Mouse (Mus musculus): ENCODE data around the gene Wdr72. TPM values are rescaled to one million over a fixed set of nuclear protein-coding genes. Genes with fewer than 3 reads are reported as not detected.
A peak's percentile ranks its signal among the peaks of the same experiment; 100 is the strongest.

Gene Wdr72
- polyA plus RNA-seq, 1 experiment from 2014 or later: 0.45 TPM

GRCm38 (mm10) chr9:74318771-74319170 is 208.6 kb downstream of the Wdr72 start:
- DNase-seq (ENCODE audit: low spot score): no peak
- Histone ChIP-seq H3K4me1 (ENCODE audit: insufficient read depth, low read depth, low read length) (no peaks in the 10 kb centered on the region), H3K4me3 (ENCODE audit: low read depth, low read length) (no peak overlapping the region), H3K9ac (replicated peaks; ENCODE audit: low read depth) (no peak overlapping the region), H3K36me3 (ENCODE audit: insufficient read depth, low read length) (no peaks in the 10 kb centered on the region), H3K27ac (ENCODE audit: low read length) (no peak overlapping the region), H3K4me2 (replicated peaks; ENCODE audit: low read depth, low read length) (no peak overlapping the region), H3K9me3 (ENCODE audit: low read length) (no peaks in the 10 kb centered on the region), H3K27me3 (replicated peaks; ENCODE audit: insufficient read depth, low read length) (no peaks in the 10 kb centered on the region)
- ATAC-seq: no peak
- TF ChIP-seq EP300 (IDR thresholded peaks at IDR 0.05): no peak
- no peak for TF ChIP-seq CTCF (IDR thresholded peaks at IDR 0.05)
- WGBS: 74% methylated on average over 1 of the region's 1 CpGs

GRCm38 (mm10) chr9:74324089-74324924 is 214.2 kb downstream of the Wdr72 start:
- Histone ChIP-seq H3K4me2 (replicated peaks; ENCODE audit: low read depth, low read length) (no peak overlapping the region), H3K9ac (replicated peaks; ENCODE audit: low read depth) (no peak overlapping the region), H3K36me3 (ENCODE audit: insufficient read depth, low read length) (no peaks in the 10 kb centered on the region), H3K9me3 (ENCODE audit: low read length) (no peaks in the 10 kb centered on the region), H3K27me3 (replicated peaks; ENCODE audit: insufficient read depth, low read length) (no peaks in the 10 kb centered on the region), H3K4me3 (ENCODE audit: low read depth, low read length) (no peak overlapping the region), H3K27ac (ENCODE audit: low read length) (no peak overlapping the region), H3K4me1 (ENCODE audit: insufficient read depth, low read depth, low read length) (no peaks in the 10 kb centered on the region)
- TF ChIP-seq EP300 (IDR thresholded peaks at IDR 0.05) (no peak), CTCF (IDR thresholded peaks at IDR 0.05) (no peak)
- 32% methylated on average over 11 of the region's 11 CpGs for WGBS
- ATAC-seq (no peak), DNase-seq (ENCODE audit: low spot score) (no peak)

- no peaks in the 10 kb centered on the region for H3K9me3 ChIP-seq (ENCODE audit: low read length)
- 50% methylated on average over 3 of the region's 3 CpGs for WGBS
- H3K27ac ChIP-seq (ENCODE audit: low read length): no peak overlapping the region
- H3K27me3 ChIP-seq (replicated peaks; ENCODE audit: insufficient read depth, low read length): no peaks in the 10 kb centered on the region
- H3K4me2 ChIP-seq (replicated peaks; ENCODE audit: low read depth, low read length): no peak overlapping the region
- no peak for ATAC-seq
- no peak overlapping the region for H3K4me3 ChIP-seq (ENCODE audit: low read depth, low read length)
- TF ChIP-seq EP300 (IDR thresholded peaks at IDR 0.05) (no peak), CTCF (IDR thresholded peaks at IDR 0.05) (no peak)
- DNase-seq (ENCODE audit: low spot score): no peak
- H3K36me3 ChIP-seq (ENCODE audit: insufficient read depth, low read length): no peaks in the 10 kb centered on the region
- no peaks in the 10 kb centered on the region for H3K4me1 ChIP-seq (ENCODE audit: insufficient read depth, low read depth, low read length)
- H3K9ac ChIP-seq (replicated peaks; ENCODE audit: low read depth): no peak overlapping the region
Observed at GRCm38 (mm10) chr9:74324925-74325295, 214.8 kb downstream of the Wdr72 start.

GRCm38 (mm10) chr9:74325981-74326380 is 215.8 kb downstream of the Wdr72 start:
- no peak for ATAC-seq

GRCm38 (mm10) chr9:74328821-74329220 is 218.7 kb downstream of the Wdr72 start:
- Histone ChIP-seq H3K36me3 (ENCODE audit: insufficient read depth, low read length) (no peaks in the 10 kb centered on the region), H3K4me1 (ENCODE audit: insufficient read depth, low read depth, low read length) (peaks cover 4% of the 10 kb centered on the region; the same call in 1 of the 2 replicates), H3K27me3 (replicated peaks; ENCODE audit: insufficient read depth, low read length) (no peaks in the 10 kb centered on the region), H3K9me3 (ENCODE audit: low read length) (no peaks in the 10 kb centered on the region), H3K4me2 (replicated peaks; ENCODE audit: low read depth, low read length) (no peak overlapping the region), H3K4me3 (ENCODE audit: low read depth, low read length) (no peak overlapping the region), H3K9ac (replicated peaks; ENCODE audit: low read depth) (no peak overlapping the region), H3K27ac (ENCODE audit: low read length) (no peak overlapping the region)
- WGBS: 80% methylated on average over 5 of the region's 5 CpGs
- no peak for TF ChIP-seq CTCF (IDR thresholded peaks at IDR 0.05)
- no peak for TF ChIP-seq EP300 (IDR thresholded peaks at IDR 0.05)
- DNase-seq (ENCODE audit: low spot score) (no peak), ATAC-seq (no peak)

More at GRCm38 (mm10) chr9:74325981-74326380, 215.8 kb downstream of the Wdr72 start:
- Histone ChIP-seq H3K9me3 (ENCODE audit: low read length) (no peaks in the 10 kb centered on the region), H3K9ac (replicated peaks; ENCODE audit: low read depth) (no peak overlapping the region), H3K27ac (ENCODE audit: low read length) (no peak overlapping the region), H3K4me1 (ENCODE audit: insufficient read depth, low read depth, low read length) (peaks cover 1% of the 10 kb centered on the region; the same call in 1 of the 2 replicates), H3K4me2 (replicated peaks; ENCODE audit: low read depth, low read length) (no peak overlapping the region), H3K36me3 (ENCODE audit: insufficient read depth, low read length) (no peaks in the 10 kb centered on the region), H3K27me3 (replicated peaks; ENCODE audit: insufficient read depth, low read length) (no peaks in the 10 kb centered on the region), H3K4me3 (ENCODE audit: low read depth, low read length) (no peak overlapping the region)
- WGBS: 58% methylated on average over 1 of the region's 1 CpGs
- no peak for DNase-seq (ENCODE audit: low spot score)
- TF ChIP-seq CTCF (IDR thresholded peaks at IDR 0.05) (no peak), EP300 (IDR thresholded peaks at IDR 0.05) (no peak)

GRCm38 (mm10) chr9:74330706-74331495 is 220.7 kb downstream of the Wdr72 start:
- 18% methylated on average over 9 of the region's 9 CpGs for WGBS
- no peak overlapping the region for H3K27ac ChIP-seq (ENCODE audit: low read length)

More at GRCm38 (mm10) chr9:74330706-74331495, 220.7 kb downstream of the Wdr72 start:
- Histone ChIP-seq H3K27me3 (replicated peaks; ENCODE audit: insufficient read depth, low read length) (no peaks in the 10 kb centered on the region), H3K4me2 (replicated peaks; ENCODE audit: low read depth, low read length) (no peak overlapping the region), H3K9me3 (ENCODE audit: low read length) (no peaks in the 10 kb centered on the region), H3K36me3 (ENCODE audit: insufficient read depth, low read length) (no peaks in the 10 kb centered on the region), H3K4me1 (ENCODE audit: insufficient read depth, low read depth, low read length) (peaks cover 4% of the 10 kb centered on the region; the same call in 1 of the 2 replicates), H3K4me3 (ENCODE audit: low read depth, low read length) (no peak overlapping the region), H3K9ac (replicated peaks; ENCODE audit: low read depth) (no peak overlapping the region)
- ATAC-seq (peak; percentile 37; the same call in 1 of the 2 replicates), DNase-seq (ENCODE audit: low spot score) (peak; percentile 18)
- TF ChIP-seq CTCF (IDR thresholded peaks at IDR 0.05) (no peak), EP300 (IDR thresholded peaks at IDR 0.05) (no peak)

Data from lung, postnatal 0 days (tissue).